ENCODE assay signal across 10 mouse cellular contexts in the genomic region with DNA sequence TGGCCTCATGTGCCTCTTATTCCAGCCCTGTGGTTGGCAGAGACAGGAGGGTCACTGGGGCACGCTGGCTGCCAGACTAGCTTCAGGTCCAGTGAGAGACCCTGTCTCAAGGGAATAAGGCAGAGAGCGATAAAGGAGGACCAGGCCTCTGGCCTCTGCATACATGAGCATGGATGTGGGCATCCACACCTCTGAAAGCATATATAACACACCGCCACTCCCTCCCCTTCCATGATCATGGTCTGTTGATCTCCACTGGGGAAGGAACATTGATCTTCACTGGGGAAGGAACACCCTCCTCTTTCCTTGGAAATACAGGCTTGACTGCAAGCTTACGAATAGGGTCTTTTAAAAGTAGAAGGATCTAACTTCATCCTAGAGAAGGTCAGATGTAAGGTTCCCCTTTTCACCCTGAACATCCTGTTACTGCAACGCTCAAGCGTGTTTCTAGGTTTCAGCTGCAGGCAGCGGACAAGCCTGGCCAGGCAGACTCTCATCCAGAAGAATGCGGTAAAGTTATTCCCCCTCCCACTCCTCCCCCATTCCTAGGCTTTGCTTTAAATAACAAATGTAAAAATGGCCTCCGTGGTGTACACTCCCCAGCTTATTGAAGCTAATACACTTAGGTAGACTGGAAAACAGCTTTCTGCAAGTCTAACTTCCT. TPM values are rescaled to one million over a fixed set of nuclear protein-coding genes. Genes with fewer than 3 reads are reported as not detected.
DNase-seq lines count a peak whose midpoint lies in the region; ATAC-seq and TF ChIP-seq lines count a peak whose summit lies in the region.
"Had no signal": no experiment of that assay in that cellular context is flagged by ENCODE, and none has a peak within 500 bp of the region (broad histone marks: within the 10 kb centered on the region; RNA-seq: fewer than 3 reads in every experiment).

No protein-coding gene starts in this region.

- H3K27me3 ChIP-seq in kidney, postnatal 0 days (ENCODE audit: insufficient read depth, low read length), result no peaks in the 10 kb centered on the region
- no peaks in the 10 kb centered on the region; the same call in 1 of the 2 replicates for H3K27me3 ChIP-seq in kidney, adult 2 months (replicated peaks; ENCODE audit: control insufficient read depth, insufficient read depth, low read length)
- no peaks in the 10 kb centered on the region for H3K27me3 ChIP-seq in MEL (ENCODE audit: control insufficient read depth in 1 of 2, insufficient read depth in 2 of 2, low read length in 2 of 2)

- H3K4me3 ChIP-seq in kidney, postnatal 0 days (replicated peaks; ENCODE audit: low read depth, low read length), result no peak overlapping the region
- H3K4me3 ChIP-seq in kidney, adult 2 months (ENCODE audit: insufficient read depth, low read depth, low read length), result no peak overlapping the region
- H3K4me3 ChIP-seq in MEL (ENCODE audit: control insufficient read depth in 1 of 2, insufficient read depth in 1 of 2, low read depth in 2 of 2, low read length in 2 of 2), result no peak overlapping the region

- no peak for TF ChIP-seq RAD21 in MEL (IDR thresholded peaks at IDR 0.05; ENCODE audit: low read depth, low read length)

- H3K4me1 ChIP-seq in kidney, postnatal 0 days (replicated peaks; ENCODE audit: insufficient read depth, low read length), result peaks cover 21% of the 10 kb centered on the region; the same call in 1 of the 2 replicates
- peaks cover 9% of the 10 kb centered on the region for H3K4me1 ChIP-seq in kidney, adult 2 months (ENCODE audit: control insufficient read depth, insufficient read depth, low read length)
- H3K4me1 ChIP-seq in MEL (ENCODE audit: control insufficient read depth in 1 of 2, insufficient read depth in 2 of 2, low read length in 2 of 2), result peaks cover 4 to 6% of the 10 kb centered on the region in 2 experiments

- TF ChIP-seq CTCF in kidney, postnatal 0 days (IDR thresholded peaks at IDR 0.05; ENCODE audit: low read depth), result no peak
- no peak for TF ChIP-seq CTCF in kidney, adult 2 months (conservative IDR thresholded peaks at IDR 0.05; ENCODE audit: insufficient read depth, insufficient read length, low read depth, low read length)
- TF ChIP-seq CTCF in MEL (IDR thresholded peaks at IDR 0.05 in 2 of 3, conservative IDR thresholded peaks at IDR 0.05 in 1 of 3; ENCODE audit: control insufficient read depth in 1 of 3, insufficient read depth in 1 of 3, low read depth in 2 of 3, low read length in 3 of 3, poor library complexity in 1 of 3, severe bottlenecking in 1 of 3), result no peak
- TF ChIP-seq CTCF in brain, embryonic 14.5 days (IDR thresholded peaks at IDR 0.05; ENCODE audit: borderline replicate concordance, extremely low read depth, insufficient read depth, insufficient read length), result no peak

- no peak for TF ChIP-seq EP300 in MEL (IDR thresholded peaks at IDR 0.05; ENCODE audit: low read depth in 1 of 2, low read length in 2 of 2)

- no peaks in the 10 kb centered on the region for H3K9me3 ChIP-seq in kidney, postnatal 0 days (replicated peaks; ENCODE audit: low read length)
- no peaks in the 10 kb centered on the region for H3K9me3 ChIP-seq in MEL (replicated peaks; ENCODE audit: insufficient read depth, low read length)

- WGBS in kidney, postnatal 0 days, result 20% methylated on average over 9 of the region's 9 CpGs
- 45% methylated on average over 9 of the region's 9 CpGs for WGBS in kidney, adult 2 months

- TF ChIP-seq POLR2A in kidney, adult 2 months (IDR thresholded peaks at IDR 0.05; ENCODE audit: low read depth, low read length), result no peak
- TF ChIP-seq POLR2A in MEL (IDR thresholded peaks at IDR 0.05; ENCODE audit: control insufficient read depth in 1 of 2, insufficient read depth in 1 of 2, low read depth in 1 of 2, low read length in 2 of 2, poor library complexity in 1 of 2), result no peak
- TF ChIP-seq POLR2A in brain, embryonic 14.5 days (IDR thresholded peaks at IDR 0.05; ENCODE audit: borderline replicate concordance, extremely low read depth, insufficient read depth, insufficient read length, poor library complexity, severe bottlenecking), result no peak

- ATAC-seq in kidney, postnatal 0 days (replicated peaks; ENCODE audit: low FRiP score, low read depth), result peak; percentile 58
- ATAC-seq in megakaryocyte progenitor cell, adult 5-6 weeks (replicated peaks; ENCODE audit: poor library complexity), result peak; percentile 49

- H3K79me2 ChIP-seq in MEL (ENCODE audit: control insufficient read depth, insufficient read depth, low read length, poor library complexity), result no peaks in the 10 kb centered on the region

- no peak overlapping the region for H3K4me2 ChIP-seq in kidney, postnatal 0 days (ENCODE audit: low read length)
- H3K4me2 ChIP-seq: midbrain, embryonic 11.5 days had no signal

- H3K9ac ChIP-seq in kidney, postnatal 0 days (ENCODE audit: low read depth, low read length), result 0 out of 2 replicates have a peak overlapping the region, but pooled peaks have one; percentile 28
- no peak overlapping the region for H3K9ac ChIP-seq in MEL (ENCODE audit: control insufficient read depth, low read depth, low read length, poor library complexity, severe bottlenecking)

- peak overlapping the region; percentile 21 for H3K27ac ChIP-seq in kidney, postnatal 0 days
- H3K27ac ChIP-seq in kidney, adult 2 months (ENCODE audit: insufficient read depth, low read depth, low read length), result no peak overlapping the region; the same call in 1 of the 2 replicates
- H3K27ac ChIP-seq in MEL (ENCODE audit: control insufficient read depth, low read depth, low read length), result no peak overlapping the region

- peak; percentile 89 for DNase-seq in kidney, postnatal 0 days (ENCODE audit: low spot score)
- DNase-seq in kidney, adult 2 months, result no peak
- DNase-seq in MEL (ENCODE audit: low read depth, low spot score), result peak; percentile 37
- peak; percentile 17 for DNase-seq in brain, embryonic 14.5 days (ENCODE audit: low read depth)
- no peak for DNase-seq in urinary bladder, adult 2 months (ENCODE audit: low spot score)
- DNase-seq in cerebellum, postnatal 25 days, result no peak
- DNase-seq: gastrocnemius, postnatal 10 days; thymus, postnatal 36 days had no signal

- H3K36me3 ChIP-seq in kidney, postnatal 0 days (ENCODE audit: insufficient read depth, low read length), result 0 out of 2 replicates have a peak, but pooled peaks cover 5% of the 10 kb centered on the region
- peaks cover 3% of the 10 kb centered on the region; the same call in 1 of the 2 replicates for H3K36me3 ChIP-seq in kidney, adult 2 months (ENCODE audit: control insufficient read depth, insufficient read depth, low read length)
- H3K36me3 ChIP-seq in MEL (ENCODE audit: control insufficient read depth in 1 of 2, insufficient read depth in 2 of 2, low read length in 2 of 2), result peaks cover 2 to 12% of the 10 kb centered on the region in 2 experiments; a peak in 3 of 4 replicates

TF ChIP-seq in MEL, 35 proteins besides CTCF, POLR2A, EP300 and RAD21:
- TF ChIP-seq BHLHE40 (IDR thresholded peaks at IDR 0.05; ENCODE audit: borderline replicate concordance, low read depth, low read length), result no peak
- peak; percentile 69; the same call in 1 of the 2 replicates for TF ChIP-seq TBP (IDR thresholded peaks at IDR 0.05; ENCODE audit: low read depth, low read length)

RNA-seq across cellular contexts. Expression of gene Itgav, which starts 15.4 kb away (rescaled TPM):
- 164 and 165 TPM in 2 replicates for polyA plus RNA-seq in kidney, postnatal 0 days (2015; fragmentation: Nextera tagmentation; extraction: Ambion mirVana)
- 75.4 and 75.9 TPM in 2 replicates for polyA plus RNA-seq in kidney, adult 2 months (2012; rRNA removed)
- total RNA-seq in MEL (2012; rRNA removed), result 6.5 and 9.7 TPM in 2 replicates
- 1 to 10 TPM in 1 of 2 experiments, not detected in 1; 7.2 TPM for polyA plus RNA-seq in MEL (2012; ENCODE audit: insufficient read depth in 1 of 2, insufficient read length in 2 of 2, low read depth in 1 of 2, low replicate concordance in 2 of 2, missing spikeins in 1 of 2)
- 10.0 and 17.6 TPM in 2 replicates for polyA plus RNA-seq in brain, embryonic 14.5 days (2012; rRNA removed)
- 23.4 and 30.9 TPM in 2 replicates for total RNA-seq in megakaryocyte progenitor cell, adult 5-6 weeks (2015)
- 9.5 and 20.9 TPM in 2 replicates for total RNA-seq in megakaryocyte progenitor cell, adult 5-6 weeks (2017)
- polyA plus RNA-seq in urinary bladder, adult 2 months (2012; rRNA removed), result 62.6 and 68.4 TPM in 2 replicates

Comparison
In these comparisons a context has a peak if more than half of its experiments do, and no peak if none do; other contexts are left out.
1. DNase-seq: peak in kidney, postnatal 0 days (single experiment), MEL (single experiment) and brain, embryonic 14.5 days (single experiment); none in kidney, adult 2 months (single experiment), urinary bladder, adult 2 months (single experiment) and cerebellum, postnatal 25 days (0 of 2).